Mouse (Mus musculus) spleen, adult 2 months (tissue): ENCODE data around the gene Rpl13a.

Experiments used
- CTCF ChIP-seq: fragments of 200-500 bp; IDR thresholded peaks from 2 replicates; pipeline ENCODE4 v1.5.1; 2011; ENCODE audit warnings: mild to moderate bottlenecking, inconsistent platforms; ENCODE audit not compliant: insufficient read depth, insufficient read length, insufficient replicate concordance; ENCODE audit errors: extremely low read depth
- POLR2A ChIP-seq: fragments of 200-500 bp; IDR thresholded peaks from 2 replicates; pipeline ENCODE4 v1.6.1; 2011; ENCODE audit warnings: low read depth, low read length, inconsistent platforms

GRCm38 (mm10) chr7:45082401-45083299 lies 45.9 kb downstream of the Rpl13a start:
- TF ChIP-seq CTCF (peak; percentile 6; the same call in 1 of the 2 replicates), POLR2A (peak; percentile 58; the same call in 1 of the 2 replicates)
